Mouse (Mus musculus) ovary, adult 10 weeks (tissue): ENCODE results near the gene H1fx. TPM values are rescaled to one million over a fixed set of nuclear protein-coding genes. Genes with fewer than 3 reads are reported as not detected.

ENCODE experiments used
- polyA plus RNA-seq: library from polyadenylated mRNA; stranded (reverse); fragments of 350-450 nt; fragmentation: Illumina TruSeq; extraction: RNeasy Lipid Tissue Mini Kit (QIAGEN cat#74804); gene quantifications from one replicate; pipeline ENCODE4 v1.2.3, GENCODE M21; 2014

H1fx gene
- polyA plus RNA-seq, result not detected

GRCm38 (mm10) chr6:87981547-87982256, at the start of gene H1fx:
Gene H1fx, minus strand, starts transcription at chr6:87981637.

Other genes starting within 250 kb of the H1fx start
- gene Gp9, start 203.6 kb downstream of the H1fx start, polyA plus RNA-seq, result not detected
- 8.1 TPM for gene Rab43, start 169.5 kb downstream of the H1fx start, polyA plus RNA-seq
- not detected for gene Gm45140, start 145.8 kb downstream of the H1fx start, polyA plus RNA-seq
- 30.8 TPM for gene Isy1, start 142.8 kb downstream of the H1fx start, polyA plus RNA-seq
- gene Cnbp, start 130.5 kb downstream of the H1fx start, polyA plus RNA-seq, result 1,095 TPM
- gene Copg1, start 93.8 kb downstream of the H1fx start, polyA plus RNA-seq, result 30.0 TPM
- 11.7 TPM for gene Hmces, start 67.7 kb downstream of the H1fx start, polyA plus RNA-seq
- gene Rab7, start 63.6 kb upstream of the H1fx start, polyA plus RNA-seq, result 337 TPM
- 232 TPM for gene Rpn1, start 102.8 kb upstream of the H1fx start, polyA plus RNA-seq
- 6.5 TPM for gene Gata2, start 212.3 kb upstream of the H1fx start, polyA plus RNA-seq
- gene Dnajb8, start 240.6 kb upstream of the H1fx start, polyA plus RNA-seq, result not detected